Mouse (Mus musculus) cerebellum, adult 9-11 months (tissue): Measurements from ENCODE around the gene Hsf2bp.

Experiments used
- DNase-seq: peaks from one replicate; pipeline ENCODE4 v3.0.0; 2022

The Hsf2bp gene

GRCm38 (mm10) chr17:31935091-31935830, 100.9 kb downstream of the Hsf2bp start:
- DNase-seq: no peak

- DNase-seq: no peak
These were observed 102.2 kb downstream of the Hsf2bp start for GRCm38 (mm10) chr17:31933956-31934355.

GRCm38 (mm10) chr17:31931499-31931898, 104.7 kb downstream of the Hsf2bp start:
- DNase-seq: no peak

- DNase-seq: no peak
These were observed 106.1 kb downstream of the Hsf2bp start for GRCm38 (mm10) chr17:31929844-31930715.

GRCm38 (mm10) chr17:31929032-31929431, 107.1 kb downstream of the Hsf2bp start:
- no peak for DNase-seq

GRCm38 (mm10) chr17:31927895-31928626, 108.1 kb downstream of the Hsf2bp start:
- no peak for DNase-seq

- DNase-seq: no peak
These were observed 111.9 kb downstream of the Hsf2bp start for GRCm38 (mm10) chr17:31924229-31924628.

- no peak for DNase-seq
These were observed 112.7 kb downstream of the Hsf2bp start for GRCm38 (mm10) chr17:31923310-31923970.

GRCm38 (mm10) chr17:31920589-31921190, 115.5 kb downstream of the Hsf2bp start:
- DNase-seq: peak; percentile 16

GRCm38 (mm10) chr17:31919599-31919998, 116.5 kb downstream of the Hsf2bp start:
- no peak for DNase-seq

- DNase-seq: no peak
These were observed 117.8 kb downstream of the Hsf2bp start for GRCm38 (mm10) chr17:31918374-31918773.

GRCm38 (mm10) chr17:31916461-31916775, 119.7 kb downstream of the Hsf2bp start:
- DNase-seq: no peak

GRCm38 (mm10) chr17:31915756-31916460, 120.2 kb downstream of the Hsf2bp start:
- no peak for DNase-seq

GRCm38 (mm10) chr17:31914323-31914722, 121.8 kb downstream of the Hsf2bp start:
- DNase-seq: no peak

GRCm38 (mm10) chr17:31912881-31913662, 123.1 kb downstream of the Hsf2bp start:
- no peak for DNase-seq

GRCm38 (mm10) chr17:31912387-31912786, 123.8 kb downstream of the Hsf2bp start:
- DNase-seq: no peak

GRCm38 (mm10) chr17:31908966-31909365, 127.2 kb downstream of the Hsf2bp start:
- no peak for DNase-seq

- DNase-seq: no peak
These were observed 129.7 kb downstream of the Hsf2bp start for GRCm38 (mm10) chr17:31906441-31906840.

- DNase-seq: no peak
These were observed 130.3 kb downstream of the Hsf2bp start for GRCm38 (mm10) chr17:31905791-31906211.

- no peak for DNase-seq
These were observed 130.9 kb downstream of the Hsf2bp start for GRCm38 (mm10) chr17:31905201-31905790.

GRCm38 (mm10) chr17:31904036-31904435, 132.1 kb downstream of the Hsf2bp start:
- no peak for DNase-seq
